Mouse (Mus musculus) right cerebral cortex, adult 2 months (tissue): ENCODE measurements around the gene Gak.

Experiments used
- DNase-seq, 2 experiments: peaks; one replicate each; pipeline ENCODE4 v3.0.0; 2021 to 2022; ENCODE audit warnings: low spot score in 2 of 2

Gene Gak

GRCm38 (mm10) chr5:108629634-108630483 is at the start of gene Gak, which contains the start of gene Tmem175:
Gene Gak, minus strand, starts transcription at chr5:108629755.
Gene Tmem175, plus strand, starts transcription at chr5:108629770.
- peak; percentile 92 to 95 for DNase-seq

- DNase-seq: no peak
Observed at GRCm38 (mm10) chr5:108678296-108678854, 48.8 kb upstream of the Gak start.

- peak; percentile 81 to 83 for DNase-seq
Observed at GRCm38 (mm10) chr5:108677605-108678295, 48.2 kb upstream of the Gak start.

- no peak for DNase-seq
Observed at GRCm38 (mm10) chr5:108676772-108677498, 47.4 kb upstream of the Gak start.

GRCm38 (mm10) chr5:108675251-108675816 is 45.8 kb upstream of the Gak start, which contains the start of gene Slc26a1:
Gene Slc26a1, minus strand, starts transcription at chr5:108675569.
- DNase-seq: no peak

GRCm38 (mm10) chr5:108674624-108675023 is 45.1 kb upstream of the Gak start:
- DNase-seq: no peak

- no peak for DNase-seq
Observed at GRCm38 (mm10) chr5:108671757-108672156, 42.2 kb upstream of the Gak start.

- no peak for DNase-seq
Observed at GRCm38 (mm10) chr5:108670785-108671184, 41.2 kb upstream of the Gak start.

GRCm38 (mm10) chr5:108669986-108670385 is 40.4 kb upstream of the Gak start:
- no peak for DNase-seq

- DNase-seq: peak; percentile 85 to 93
Observed at GRCm38 (mm10) chr5:108668977-108669936, 39.7 kb upstream of the Gak start, which contains the start of gene Dgkq. Gene Dgkq, minus strand, starts transcription at chr5:108669672.

- DNase-seq: peak in 1 of 2 experiments; percentile 2
Observed at GRCm38 (mm10) chr5:108668387-108668932, 38.9 kb upstream of the Gak start.

GRCm38 (mm10) chr5:108667370-108667769 is 37.8 kb upstream of the Gak start:
- DNase-seq: no peak

- no peak for DNase-seq
Observed at GRCm38 (mm10) chr5:108665066-108665465, 35.5 kb upstream of the Gak start.

- DNase-seq: no peak
Observed at GRCm38 (mm10) chr5:108662772-108663171, 33.2 kb upstream of the Gak start.

GRCm38 (mm10) chr5:108660632-108661268 is 31.2 kb upstream of the Gak start:
- peak; percentile 88 to 90 for DNase-seq

- DNase-seq: no peak
Observed at GRCm38 (mm10) chr5:108659698-108660631, 30.4 kb upstream of the Gak start, which contains the start of gene Idua. Gene Idua, plus strand, starts transcription at chr5:108660331.

- DNase-seq: no peak
Observed at GRCm38 (mm10) chr5:108658611-108659010, 29.1 kb upstream of the Gak start.

- DNase-seq: no peak
Observed at GRCm38 (mm10) chr5:108657406-108657805, 27.9 kb upstream of the Gak start.
